Mouse (Mus musculus) forebrain, embryonic 15.5 days (tissue): ENCODE measurements around the gene Specc1l. TPM values are rescaled to one million over a fixed set of nuclear protein-coding genes. Genes with fewer than 3 reads are reported as not detected.

Experiments used
- ATAC-seq: fragments of 200-750 bp; cut with Nextera tagmentation; replicated peaks from 2 replicates; pipeline ENCODE4 v1.8.0; 2017; ENCODE audit warnings: mild to moderate bottlenecking, moderate TSS enrichment, moderate library complexity
- H3K27ac ChIP-seq: fragments of 300-500 bp; sonication (generic); replicated peaks from 2 replicates; pipeline ENCODE4 v1.5.1; 2015; ENCODE audit warnings: mild to moderate bottlenecking, inconsistent platforms
- H3K27me3 ChIP-seq: fragments of 300-500 bp; sonication (generic); 2 replicates; pipeline ENCODE4 v1.6.1; 2015; ENCODE audit warnings: inconsistent platforms
- H3K36me3 ChIP-seq: fragments of 300-500 bp; sonication (generic); 2 replicates; pipeline ENCODE4 v1.6.1; 2015; ENCODE audit warnings: mild to moderate bottlenecking, inconsistent platforms
- H3K4me1 ChIP-seq: fragments of 300-500 bp; sonication (generic); 2 replicates; pipeline ENCODE4 v1.6.1; 2015; ENCODE audit warnings: inconsistent platforms
- H3K4me2 ChIP-seq: fragments of 300-500 bp; sonication (generic); replicated peaks from 2 replicates; pipeline ENCODE4 v1.6.1; 2015; ENCODE audit warnings: mild to moderate bottlenecking, inconsistent platforms
- H3K4me3 ChIP-seq: fragments of 300-500 bp; sonication (generic); 2 replicates; pipeline ENCODE4 v1.5.1; 2015; ENCODE audit warnings: mild to moderate bottlenecking, inconsistent platforms
- H3K9ac ChIP-seq: fragments of 300-500 bp; sonication (generic); replicated peaks from 2 replicates; pipeline ENCODE4 v1.6.1; 2015; ENCODE audit warnings: mild to moderate bottlenecking, inconsistent platforms
- H3K9me3 ChIP-seq: fragments of 300-500 bp; sonication (generic); 2 replicates; pipeline ENCODE4 v1.6.1; 2016; ENCODE audit warnings: inconsistent platforms
- WGBS: fragments of 180-500 bp; shearing (Covaris S2); methylation state at CpG from one replicate; pipeline ENCODE4 v1.1.7; 2015; ENCODE audit warnings: mixed read lengths; 5-methylcytosine and 5-hydroxymethylcytosine counted together
- polyA plus RNA-seq: library from polyadenylated mRNA; unstranded; fragments of >200 nt; fragmentation: Nextera tagmentation; extraction: Ambion mirVana; gene quantifications from 2 replicates; pipeline ENCODE4 v1.2.1, GENCODE M21; 2015

The Specc1l gene
- 42.8 and 44.7 TPM in 2 replicates for polyA plus RNA-seq

DNA sequence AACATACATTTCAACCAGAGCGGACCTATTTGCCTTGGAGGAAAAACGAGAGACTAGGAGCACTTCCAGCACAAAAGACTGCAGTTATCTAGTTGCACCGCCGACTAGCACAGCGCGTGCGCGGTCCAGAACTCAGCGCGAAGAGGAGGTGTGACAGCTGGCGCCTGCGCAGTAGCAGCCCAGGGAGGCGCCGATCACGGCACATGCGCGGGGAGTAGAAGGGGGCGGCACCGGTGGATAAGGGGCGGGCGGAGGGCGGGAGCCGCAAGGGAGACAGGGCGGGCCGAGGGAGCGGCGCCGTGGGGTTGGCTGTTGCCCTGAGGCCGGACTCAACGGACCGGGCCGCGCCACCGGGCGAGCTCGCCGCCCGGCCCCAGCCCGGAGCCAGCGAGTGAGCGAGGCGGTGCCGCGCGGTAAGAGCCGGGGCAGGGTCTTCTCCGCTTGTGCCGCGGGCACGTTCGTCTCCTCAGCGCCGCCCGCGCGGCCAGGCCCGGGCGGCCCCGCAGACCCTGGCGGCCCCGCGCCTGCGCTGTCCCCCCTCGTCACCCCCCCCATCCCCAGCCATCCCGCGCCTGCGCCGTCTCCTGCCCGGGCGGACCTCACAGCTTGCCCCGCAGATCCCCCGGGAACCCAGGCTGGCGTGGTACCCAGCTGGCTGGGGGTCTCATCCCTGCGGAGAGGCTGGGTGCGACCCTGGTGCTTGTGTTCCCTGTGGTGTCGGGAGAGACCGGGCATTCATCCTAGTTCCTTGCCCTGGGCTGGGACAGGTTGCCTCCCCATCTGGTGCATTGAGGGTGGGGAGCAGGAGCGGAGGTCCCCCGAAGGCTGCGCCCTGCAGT is at the start of gene Specc1l:
TSS of gene Specc1l (plus strand) at position 267 of the 839 bp plus-strand sequence.
- under 1% methylated on average over 53 of the region's 80 CpGs for WGBS
- peak; percentile 98 for ATAC-seq

GRCm38 (mm10) chr10:75165825-75166481 is 45.9 kb upstream of the Specc1l start:
- 78% methylated on average over 10 of the region's 10 CpGs for WGBS
- Histone ChIP-seq H3K27ac (no peak overlapping the region), H3K9me3 (no peaks in the 10 kb centered on the region), H3K4me1 (no peaks in the 10 kb centered on the region), H3K36me3 (peaks cover 62% of the 10 kb centered on the region), H3K27me3 (no peaks in the 10 kb centered on the region), H3K4me2 (no peak overlapping the region), H3K4me3 (no peak overlapping the region), H3K9ac (no peak overlapping the region)
- ATAC-seq: no peak

More for the DNA sequence above, at the start of gene Specc1l:
- H3K27me3 ChIP-seq: no peaks in the 10 kb centered on the region
- H3K27ac ChIP-seq: peak within 1 kb of the TSS; percentile 100
- H3K9me3 ChIP-seq: no peaks in the 10 kb centered on the region
- peak within 1 kb of the TSS; percentile 87 for H3K4me3 ChIP-seq
- peak within 1 kb of the TSS; percentile 53 for H3K4me2 ChIP-seq
- H3K36me3 ChIP-seq: no peaks in the 10 kb centered on the region
- peaks cover 21% of the 10 kb centered on the region for H3K4me1 ChIP-seq
- H3K9ac ChIP-seq: peak within 1 kb of the TSS; percentile 98

DNA sequence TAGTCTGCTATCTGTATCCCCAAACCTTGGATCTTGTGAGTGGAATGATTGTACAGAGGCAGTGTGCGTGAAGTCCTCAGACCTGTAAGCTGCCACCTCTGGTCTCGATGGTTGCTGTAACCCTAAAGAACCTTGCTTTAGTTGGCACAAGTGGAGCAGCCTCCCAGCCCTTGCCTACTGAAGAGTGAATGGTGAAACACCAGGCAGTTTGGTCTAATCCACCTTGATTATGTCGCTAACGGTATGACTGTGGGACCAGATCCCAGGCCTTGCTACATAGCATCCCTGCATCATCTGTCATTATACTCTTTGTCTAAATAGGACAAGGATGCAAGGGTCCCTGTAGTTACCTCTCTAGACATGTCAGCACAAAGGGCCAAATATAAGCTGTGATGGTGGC is 45.3 kb upstream of the Specc1l start:
- Histone ChIP-seq H3K9ac (no peak overlapping the region), H3K27me3 (no peaks in the 10 kb centered on the region), H3K4me2 (no peak overlapping the region), H3K4me1 (no peaks in the 10 kb centered on the region), H3K27ac (no peak overlapping the region), H3K4me3 (no peak overlapping the region), H3K36me3 (peaks cover 65% of the 10 kb centered on the region), H3K9me3 (no peaks in the 10 kb centered on the region)
- no peak for ATAC-seq
- WGBS: 90% methylated on average over 4 of the region's 4 CpGs

- H3K4me2 ChIP-seq: no peak overlapping the region
- no peaks in the 10 kb centered on the region for H3K9me3 ChIP-seq
- no peaks in the 10 kb centered on the region for H3K4me1 ChIP-seq
- peaks cover 45% of the 10 kb centered on the region for H3K36me3 ChIP-seq
- no peak for ATAC-seq
- no peak overlapping the region for H3K4me3 ChIP-seq
- H3K27ac ChIP-seq: no peak overlapping the region
- no peak overlapping the region for H3K9ac ChIP-seq
- H3K27me3 ChIP-seq: no peaks in the 10 kb centered on the region
- WGBS: 93% methylated on average over 12 of the region's 12 CpGs
Measured at GRCm38 (mm10) chr10:75170207-75170850, 41.5 kb upstream of the Specc1l start.

GRCm38 (mm10) chr10:75173056-75173455 is 38.8 kb upstream of the Specc1l start:
- 76% methylated on average over 8 of the region's 8 CpGs for WGBS
- no peak overlapping the region for H3K9ac ChIP-seq
- no peak overlapping the region for H3K4me2 ChIP-seq
- H3K4me1 ChIP-seq: no peaks in the 10 kb centered on the region
- peaks cover 55% of the 10 kb centered on the region for H3K36me3 ChIP-seq
- no peak for ATAC-seq
- no peak overlapping the region for H3K4me3 ChIP-seq
- no peaks in the 10 kb centered on the region for H3K27me3 ChIP-seq
- no peak overlapping the region for H3K27ac ChIP-seq
- no peaks in the 10 kb centered on the region for H3K9me3 ChIP-seq

DNA sequence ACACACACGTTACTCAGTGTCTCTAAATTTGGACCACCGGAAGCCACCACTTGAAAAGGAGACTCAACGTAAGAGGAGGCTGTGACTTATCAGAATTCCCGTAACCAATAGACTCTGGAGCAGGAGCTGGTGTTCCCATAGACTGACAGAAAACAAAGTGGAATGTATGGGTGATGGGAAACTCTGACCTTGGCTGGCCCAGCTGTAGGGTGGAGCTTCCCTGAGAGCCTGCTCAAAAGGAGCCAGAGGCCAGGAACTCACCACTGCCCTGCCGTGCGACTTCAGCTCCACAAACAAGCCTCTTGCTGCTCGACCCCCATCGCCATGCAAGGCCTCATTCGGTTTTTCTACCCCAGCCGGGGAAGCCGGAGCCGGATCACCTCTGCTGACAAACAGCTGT is 38.2 kb upstream of the Specc1l start:
- ATAC-seq: no peak
- H3K27ac ChIP-seq: no peak overlapping the region
- H3K9me3 ChIP-seq: no peaks in the 10 kb centered on the region
- H3K9ac ChIP-seq: no peak overlapping the region
- no peak overlapping the region for H3K4me2 ChIP-seq
- no peak overlapping the region for H3K4me3 ChIP-seq
- peaks cover 57% of the 10 kb centered on the region for H3K36me3 ChIP-seq
- no peaks in the 10 kb centered on the region for H3K27me3 ChIP-seq
- H3K4me1 ChIP-seq: no peaks in the 10 kb centered on the region
- WGBS: 84% methylated on average over 12 of the region's 12 CpGs

DNA sequence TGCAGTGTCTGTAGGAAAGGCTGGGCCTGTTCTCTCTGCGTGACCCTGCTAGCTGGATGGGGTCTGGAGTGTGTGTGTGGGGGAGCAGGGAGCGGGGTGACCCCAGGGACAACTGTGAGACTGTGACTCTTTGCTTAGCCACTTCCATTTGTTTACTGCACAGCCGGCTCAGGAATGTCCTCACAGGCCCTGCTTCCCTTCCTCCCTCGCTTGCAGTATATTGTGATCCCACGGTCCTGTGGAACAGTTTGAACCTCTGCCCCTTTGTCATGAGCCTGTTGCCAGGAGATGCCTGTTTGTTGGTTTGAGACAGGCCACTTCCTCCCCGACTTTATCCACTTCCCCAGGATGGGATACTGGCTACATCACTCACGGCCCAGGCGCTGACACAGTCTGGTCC is 35.4 kb upstream of the Specc1l start:
- Histone ChIP-seq H3K27me3 (no peaks in the 10 kb centered on the region), H3K4me2 (no peak overlapping the region), H3K4me1 (no peaks in the 10 kb centered on the region), H3K9ac (no peak overlapping the region), H3K36me3 (peaks cover 69% of the 10 kb centered on the region), H3K9me3 (no peaks in the 10 kb centered on the region), H3K27ac (no peak overlapping the region), H3K4me3 (no peak overlapping the region)
- WGBS: 85% methylated on average over 8 of the region's 8 CpGs
- no peak for ATAC-seq

GRCm38 (mm10) chr10:75178911-75179310 is 33.0 kb upstream of the Specc1l start:
- no peaks in the 10 kb centered on the region for H3K9me3 ChIP-seq
- H3K9ac ChIP-seq: no peak overlapping the region
- no peak for ATAC-seq
- no peak overlapping the region for H3K4me3 ChIP-seq
- H3K27ac ChIP-seq: no peak overlapping the region
- peaks cover 78% of the 10 kb centered on the region for H3K36me3 ChIP-seq
- no peaks in the 10 kb centered on the region for H3K4me1 ChIP-seq
- no peak overlapping the region for H3K4me2 ChIP-seq
- WGBS: 88% methylated on average over 5 of the region's 5 CpGs
- H3K27me3 ChIP-seq: no peaks in the 10 kb centered on the region

DNA sequence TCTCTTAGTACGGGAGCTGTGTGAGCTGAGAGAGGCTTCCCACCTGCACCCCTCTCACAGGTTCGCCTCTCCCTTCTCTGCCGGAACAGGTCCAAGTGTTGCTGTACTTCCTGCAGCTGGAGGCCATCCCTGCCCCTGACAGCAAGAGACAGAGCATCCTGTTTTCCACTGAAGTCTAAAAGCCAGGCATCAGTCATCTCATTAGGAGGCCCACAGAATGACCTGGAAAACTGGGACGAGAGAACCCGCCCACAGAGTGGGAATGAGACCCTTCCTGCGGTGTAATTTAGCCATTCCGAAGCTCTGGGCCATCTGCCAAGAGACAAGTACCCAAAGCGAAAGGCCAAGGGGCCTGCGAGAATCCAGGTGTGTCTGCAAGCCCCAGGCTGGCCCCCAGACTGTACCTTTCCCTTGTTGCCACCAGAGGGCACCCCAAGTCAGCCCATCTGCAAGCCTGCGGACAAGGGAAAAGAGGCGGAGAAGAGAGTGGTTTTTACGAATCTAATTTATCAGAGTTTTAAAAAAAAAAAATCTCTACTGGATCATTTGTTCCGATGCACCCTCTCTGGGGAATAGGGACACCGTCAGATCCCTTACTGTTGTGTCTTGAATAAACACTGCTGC is 29.6 kb upstream of the Specc1l start:
- 38% methylated on average over 14 of the region's 14 CpGs for WGBS
- peak; percentile 67 for ATAC-seq
- no peaks in the 10 kb centered on the region for H3K9me3 ChIP-seq
- H3K27ac ChIP-seq: no peak overlapping the region
- peaks cover 67% of the 10 kb centered on the region for H3K36me3 ChIP-seq
- H3K9ac ChIP-seq: no peak overlapping the region
- no peaks in the 10 kb centered on the region for H3K4me1 ChIP-seq
- no peak overlapping the region for H3K4me3 ChIP-seq
- H3K4me2 ChIP-seq: no peak overlapping the region
- H3K27me3 ChIP-seq: no peaks in the 10 kb centered on the region

- WGBS: 95% methylated on average over 9 of the region's 9 CpGs
- peaks cover 41% of the 10 kb centered on the region for H3K36me3 ChIP-seq
Measured at GRCm38 (mm10) chr10:75184826-75185225, 27.0 kb upstream of the Specc1l start.

GRCm38 (mm10) chr10:75186551-75186950 is 25.3 kb upstream of the Specc1l start:
- Histone ChIP-seq H3K27me3 (no peaks in the 10 kb centered on the region), H3K36me3 (peaks cover 24% of the 10 kb centered on the region), H3K4me2 (no peak overlapping the region), H3K4me3 (no peak overlapping the region), H3K4me1 (no peaks in the 10 kb centered on the region), H3K27ac (no peak overlapping the region), H3K9ac (no peak overlapping the region), H3K9me3 (no peaks in the 10 kb centered on the region)
- ATAC-seq: no peak
- WGBS: 53% methylated on average over 6 of the region's 6 CpGs

More at GRCm38 (mm10) chr10:75184826-75185225, 27.0 kb upstream of the Specc1l start:
- Histone ChIP-seq H3K4me3 (no peak overlapping the region), H3K27me3 (no peaks in the 10 kb centered on the region), H3K27ac (no peak overlapping the region), H3K4me1 (no peaks in the 10 kb centered on the region), H3K9me3 (no peaks in the 10 kb centered on the region), H3K9ac (no peak overlapping the region), H3K4me2 (no peak overlapping the region)
- ATAC-seq: no peak
